Mouse (Mus musculus) liver, embryonic 16.5 days (tissue): ENCODE results near the gene Zic5. TPM values are rescaled to one million over a fixed set of nuclear protein-coding genes. Genes with fewer than 3 reads are reported as not detected.

Experiments
- ATAC-seq: fragments of 200-750 bp; cut with Nextera tagmentation; 2 replicates; pipeline ENCODE4 v1.8.0; 2017; ENCODE audit warnings: low read depth, mild to moderate bottlenecking, moderate number of reproducible peaks, moderate library complexity
- H3K27ac ChIP-seq: fragments of 300-500 bp; sonication (generic); 2 replicates; pipeline ENCODE4 v1.5.1; 2014; ENCODE audit warnings: mild to moderate bottlenecking, low read length
- H3K27me3 ChIP-seq: fragments of 300-500 bp; sonication (generic); 2 replicates; pipeline ENCODE4 v1.6.1; 2014; ENCODE audit warnings: low read depth, low read length, mixed read lengths; ENCODE audit not compliant: control insufficient read depth, insufficient read depth
- H3K36me3 ChIP-seq: fragments of 300-500 bp; sonication (generic); 2 replicates; pipeline ENCODE4 v1.6.1; 2014; ENCODE audit warnings: mild to moderate bottlenecking; ENCODE audit not compliant: control insufficient read depth, insufficient read depth
- H3K4me1 ChIP-seq: fragments of 300-500 bp; sonication (generic); 2 replicates; pipeline ENCODE4 v1.6.1; 2014; ENCODE audit warnings: low read depth, low read length, mixed read lengths; ENCODE audit not compliant: control insufficient read depth
- H3K4me2 ChIP-seq: fragments of 300-500 bp; sonication (generic); 2 replicates; pipeline ENCODE4 v1.6.1; 2014; ENCODE audit warnings: low read depth, low read length, mixed read lengths
- H3K4me3 ChIP-seq: fragments of 300-500 bp; sonication (generic); 2 replicates; pipeline ENCODE4 v1.5.1; 2014; ENCODE audit warnings: low read depth, mild to moderate bottlenecking, low read length
- H3K9ac ChIP-seq: fragments of 300-500 bp; sonication (generic); 2 replicates; pipeline ENCODE4 v1.6.1; 2014; ENCODE audit warnings: low read depth, low read length
- H3K9me3 ChIP-seq: fragments of 300-500 bp; sonication (generic); replicated peaks from 2 replicates; pipeline ENCODE4 v1.6.1; 2016; ENCODE audit warnings: low read length; ENCODE audit not compliant: control insufficient read depth
- WGBS: fragments of 180-500 bp; shearing (Covaris S2); extraction: QIAGEN DNeasy Blood & Tissue Kit; methylation state at CpG from one replicate; pipeline ENCODE4 v1.1.7; 2014; ENCODE audit not compliant: insufficient replicate concordance; 5-methylcytosine and 5-hydroxymethylcytosine counted together
- polyA plus RNA-seq: library from polyadenylated mRNA; unstranded; fragments of >200 nt; fragmentation: Nextera tagmentation; extraction: Ambion mirVana; gene quantifications from 2 replicates; pipeline ENCODE4 v1.2.1, GENCODE M21; 2015

Zic5 gene
- polyA plus RNA-seq, 1 experiment from 2014 or later, result not detected

- Histone ChIP-seq H3K9ac (no peak overlapping the region), H3K4me2 (no peak overlapping the region), H3K36me3 (no peaks in the 10 kb centered on the region), H3K4me1 (peaks cover 4% of the 10 kb centered on the region), H3K27me3 (peaks cover 63% of the 10 kb centered on the region), H3K27ac (no peak overlapping the region), H3K4me3 (no peak overlapping the region), H3K9me3 (no peaks in the 10 kb centered on the region)
- WGBS, result under 1% methylated on average over 5 of the region's 5 CpGs
- ATAC-seq, result no peak
These were observed 23.6 kb upstream of the Zic5 start for GRCm38 (mm10) chr14:122489041-122489440.

GRCm38 (mm10) chr14:122487366-122487765, 21.9 kb upstream of the Zic5 start:
- peaks cover 4% of the 10 kb centered on the region for H3K4me1 ChIP-seq
- H3K27me3 ChIP-seq, result peaks cover 76% of the 10 kb centered on the region
- WGBS, result 10% methylated on average over 5 of the region's 5 CpGs
- H3K9ac ChIP-seq, result no peak overlapping the region
- no peaks in the 10 kb centered on the region for H3K9me3 ChIP-seq
- H3K4me2 ChIP-seq, result no peak overlapping the region
- H3K36me3 ChIP-seq, result no peaks in the 10 kb centered on the region
- no peak overlapping the region for H3K27ac ChIP-seq
- ATAC-seq, result no peak
- H3K4me3 ChIP-seq, result no peak overlapping the region

- H3K27ac ChIP-seq, result no peak overlapping the region
- H3K36me3 ChIP-seq, result no peaks in the 10 kb centered on the region
- no peak overlapping the region for H3K9ac ChIP-seq
- peaks cover 4% of the 10 kb centered on the region for H3K4me1 ChIP-seq
- no peak for ATAC-seq
- no peak overlapping the region for H3K4me3 ChIP-seq
- H3K9me3 ChIP-seq, result no peaks in the 10 kb centered on the region
- peaks cover 81% of the 10 kb centered on the region for H3K27me3 ChIP-seq
- 13% methylated on average over 1 of the region's 1 CpGs for WGBS
- H3K4me2 ChIP-seq, result no peak overlapping the region
These were observed 21.1 kb upstream of the Zic5 start for GRCm38 (mm10) chr14:122486611-122487010.

GRCm38 (mm10) chr14:122485635-122486181, 20.2 kb upstream of the Zic5 start:
- Histone ChIP-seq H3K9ac (no peak overlapping the region), H3K9me3 (no peaks in the 10 kb centered on the region), H3K27ac (no peak overlapping the region), H3K4me2 (no peak overlapping the region), H3K27me3 (peaks cover 81% of the 10 kb centered on the region), H3K36me3 (no peaks in the 10 kb centered on the region), H3K4me3 (no peak overlapping the region), H3K4me1 (peaks cover 2% of the 10 kb centered on the region)
- 2% methylated on average over 12 of the region's 12 CpGs for WGBS
- ATAC-seq, result no peak

GRCm38 (mm10) chr14:122484844-122485551, 19.5 kb upstream of the Zic5 start:
- ATAC-seq, result no peak

GRCm38 (mm10) chr14:122484458-122484843, 19.0 kb upstream of the Zic5 start:
- Histone ChIP-seq H3K9ac (no peak overlapping the region), H3K9me3 (no peaks in the 10 kb centered on the region), H3K4me3 (no peak overlapping the region), H3K36me3 (no peaks in the 10 kb centered on the region), H3K27me3 (peaks cover 80% of the 10 kb centered on the region), H3K4me2 (no peak overlapping the region), H3K4me1 (no peaks in the 10 kb centered on the region), H3K27ac (no peak overlapping the region)
- no peak for ATAC-seq
- 12% methylated on average over 4 of the region's 4 CpGs for WGBS

More at GRCm38 (mm10) chr14:122484844-122485551, 19.5 kb upstream of the Zic5 start:
- 2% methylated on average over 24 of the region's 24 CpGs for WGBS
- no peaks in the 10 kb centered on the region for H3K9me3 ChIP-seq
- peaks cover 80% of the 10 kb centered on the region for H3K27me3 ChIP-seq
- no peak overlapping the region for H3K4me2 ChIP-seq
- no peak overlapping the region for H3K9ac ChIP-seq
- H3K4me3 ChIP-seq, result no peak overlapping the region
- H3K36me3 ChIP-seq, result no peaks in the 10 kb centered on the region
- no peaks in the 10 kb centered on the region for H3K4me1 ChIP-seq
- H3K27ac ChIP-seq, result no peak overlapping the region

GRCm38 (mm10) chr14:122483556-122484421, 18.3 kb upstream of the Zic5 start:
- ATAC-seq, result no peak
- H3K9me3 ChIP-seq, result no peaks in the 10 kb centered on the region
- no peaks in the 10 kb centered on the region for H3K36me3 ChIP-seq
- H3K4me2 ChIP-seq, result no peak overlapping the region
- 4% methylated on average over 18 of the region's 18 CpGs for WGBS
- H3K9ac ChIP-seq, result no peak overlapping the region
- no peak overlapping the region for H3K4me3 ChIP-seq
- peaks cover 83% of the 10 kb centered on the region for H3K27me3 ChIP-seq
- no peaks in the 10 kb centered on the region for H3K4me1 ChIP-seq
- no peak overlapping the region for H3K27ac ChIP-seq

- Histone ChIP-seq H3K9ac (no peak overlapping the region), H3K4me2 (no peak overlapping the region), H3K9me3 (no peaks in the 10 kb centered on the region), H3K27me3 (peaks cover 90% of the 10 kb centered on the region), H3K4me3 (no peak overlapping the region), H3K36me3 (no peaks in the 10 kb centered on the region), H3K4me1 (no peaks in the 10 kb centered on the region), H3K27ac (no peak overlapping the region)
- 3% methylated on average over 5 of the region's 5 CpGs for WGBS
- ATAC-seq, result no peak
These were observed 17.5 kb upstream of the Zic5 start for GRCm38 (mm10) chr14:122483024-122483385.
